Mouse (Mus musculus): ENCODE measurements around the gene Smg7.
A peak's percentile ranks its signal among the peaks of the same experiment; 100 is the strongest.

Smg7 gene

GRCm38 (mm10) chr1:152840343-152840742 lies 62.1 kb downstream of the Smg7 start:
- DNase-seq (ENCODE audit: low read depth, low spot score) = no peak

DNA sequence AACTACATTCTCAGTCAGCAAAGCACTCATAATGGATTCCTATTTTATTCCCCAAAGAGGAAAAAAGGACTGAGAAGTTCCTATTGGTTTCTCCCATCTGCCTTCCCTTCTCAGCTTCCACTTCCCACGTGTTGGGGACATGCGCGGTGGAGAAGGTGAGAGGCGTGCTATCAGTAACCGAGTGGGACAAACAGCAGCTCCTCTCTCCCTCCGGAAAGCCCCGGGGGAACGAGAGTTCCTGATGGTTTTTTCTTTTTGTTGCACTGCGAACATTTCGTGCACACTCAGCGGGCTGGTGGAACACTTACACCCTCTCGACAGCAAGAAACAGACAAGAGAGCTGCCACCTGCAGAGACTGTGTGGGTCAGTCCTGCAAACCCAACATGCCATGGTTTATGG lies 63.6 kb downstream of the Smg7 start:
- DNase-seq (ENCODE audit: low read depth, low spot score) = no peak

GRCm38 (mm10) chr1:152838026-152838702 lies 64.3 kb downstream of the Smg7 start:
- DNase-seq (ENCODE audit: low read depth, low spot score) = no peak

GRCm38 (mm10) chr1:152835061-152835460 lies 67.4 kb downstream of the Smg7 start:
- DNase-seq (ENCODE audit: low read depth, low spot score) = no peak

GRCm38 (mm10) chr1:152832316-152832715 lies 70.1 kb downstream of the Smg7 start:
- DNase-seq (ENCODE audit: low read depth, low spot score) = peak; percentile 67

DNA sequence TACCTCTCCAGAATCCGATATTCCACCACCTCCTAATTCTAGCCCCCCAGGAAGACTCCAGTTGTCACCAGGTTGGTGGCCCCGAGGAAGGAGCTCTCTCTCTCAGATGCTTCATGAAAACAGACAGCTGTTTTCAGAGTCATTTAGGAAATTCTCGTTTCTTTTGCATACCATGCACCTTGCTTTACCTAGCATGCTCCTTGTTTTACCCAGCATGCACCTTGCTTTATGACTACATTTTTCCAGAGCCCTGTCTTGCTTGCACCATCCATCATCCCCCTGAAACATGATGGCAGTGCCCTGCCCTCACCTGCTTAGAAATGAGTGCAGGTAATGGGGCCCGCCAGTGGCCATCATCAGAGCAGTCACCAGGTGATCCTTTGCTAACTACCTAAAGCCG lies 70.8 kb downstream of the Smg7 start:
- DNase-seq (ENCODE audit: low read depth, low spot score) = no peak

- peak; percentile 30 for DNase-seq (ENCODE audit: low read depth, low spot score)
Measured at GRCm38 (mm10) chr1:152831003-152831402, 71.4 kb downstream of the Smg7 start.

DNA sequence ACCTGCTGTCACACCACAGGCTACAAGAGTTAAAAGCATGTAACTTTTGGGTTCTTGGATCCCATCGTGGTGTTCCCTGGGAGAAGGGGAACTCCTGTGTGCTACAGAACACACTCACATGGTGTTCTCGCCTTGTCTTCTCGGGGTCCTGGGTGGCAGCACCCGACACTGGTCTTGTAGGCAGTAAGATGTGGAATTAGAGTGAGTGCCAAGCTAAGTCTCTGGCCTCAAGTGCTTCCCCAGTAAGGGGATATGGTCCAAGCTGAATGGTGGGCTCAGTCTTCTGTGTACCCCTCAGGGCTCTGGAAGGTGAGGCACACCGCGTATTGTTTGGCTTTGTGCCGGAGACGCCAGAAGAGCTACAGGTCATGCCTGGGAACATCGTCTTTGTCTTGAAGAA lies 72.4 kb downstream of the Smg7 start:
- DNase-seq (ENCODE audit: low read depth, low spot score) = no peak

- DNase-seq (ENCODE audit: low read depth, low spot score) = no peak
Measured at GRCm38 (mm10) chr1:152828637-152829355, 73.7 kb downstream of the Smg7 start.

DNA sequence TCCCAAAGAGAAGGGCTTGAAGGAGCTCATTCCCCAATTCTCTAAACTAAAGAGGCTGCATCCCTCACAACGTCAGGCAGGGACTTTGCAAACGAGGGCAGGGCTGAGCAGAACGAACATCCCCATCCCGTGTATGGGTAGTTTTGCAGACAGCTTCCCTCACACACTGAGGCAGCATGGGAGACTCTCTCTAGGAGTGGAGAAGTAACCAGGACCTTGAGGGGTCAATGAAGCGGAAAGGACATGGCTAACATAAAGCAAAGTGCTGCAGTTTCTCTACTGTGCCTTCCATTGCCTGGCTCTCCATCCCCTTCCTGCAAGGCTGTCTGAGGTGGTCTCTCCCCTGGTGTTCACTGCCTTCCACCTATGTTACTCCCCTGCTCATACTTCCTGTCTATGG lies 74.3 kb downstream of the Smg7 start:
- no peak for DNase-seq (ENCODE audit: low read depth, low spot score)

DNA sequence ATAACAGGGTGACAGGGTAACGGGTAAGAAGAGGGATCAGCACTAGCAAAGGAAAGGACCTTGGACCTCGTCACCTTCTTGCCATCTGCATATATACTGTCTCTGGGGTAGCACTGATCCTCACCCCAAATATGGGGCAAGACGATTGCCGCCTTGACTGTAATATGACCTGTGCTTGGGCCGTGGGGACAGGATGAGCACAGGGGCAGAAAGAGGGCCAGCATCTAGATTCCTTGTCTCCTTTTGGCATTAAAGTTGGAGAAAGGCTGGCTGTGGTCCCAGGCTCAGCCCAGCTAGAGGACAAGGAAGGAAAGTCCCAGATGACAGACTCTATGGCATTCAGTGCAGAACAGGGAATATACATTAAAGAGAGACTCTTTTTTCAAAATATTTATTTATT lies 76.0 kb downstream of the Smg7 start:
- no peak for DNase-seq (ENCODE audit: low read depth, low spot score)

DNA sequence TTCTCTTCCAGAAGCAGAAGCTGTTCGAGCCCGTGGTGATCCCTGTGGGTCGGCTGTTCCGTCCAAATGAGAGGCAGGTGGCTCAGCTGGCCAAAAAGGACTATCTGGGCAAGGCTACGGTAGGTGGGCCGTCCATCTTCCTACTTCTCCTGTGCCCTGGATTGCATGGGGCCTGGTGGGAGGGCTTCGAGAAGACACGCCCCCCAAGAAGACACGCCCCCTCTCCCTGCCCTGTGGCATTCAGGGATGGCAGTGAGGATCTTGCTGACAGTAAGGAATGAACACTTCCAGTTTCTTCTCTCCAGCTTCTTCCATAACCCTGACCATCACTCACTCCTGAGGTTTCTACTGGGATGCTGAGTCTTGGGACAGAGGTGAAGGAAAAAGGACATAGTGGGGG lies 78.2 kb downstream of the Smg7 start:
- peak; percentile 55 for DNase-seq (ENCODE audit: low read depth, low spot score)

DNA sequence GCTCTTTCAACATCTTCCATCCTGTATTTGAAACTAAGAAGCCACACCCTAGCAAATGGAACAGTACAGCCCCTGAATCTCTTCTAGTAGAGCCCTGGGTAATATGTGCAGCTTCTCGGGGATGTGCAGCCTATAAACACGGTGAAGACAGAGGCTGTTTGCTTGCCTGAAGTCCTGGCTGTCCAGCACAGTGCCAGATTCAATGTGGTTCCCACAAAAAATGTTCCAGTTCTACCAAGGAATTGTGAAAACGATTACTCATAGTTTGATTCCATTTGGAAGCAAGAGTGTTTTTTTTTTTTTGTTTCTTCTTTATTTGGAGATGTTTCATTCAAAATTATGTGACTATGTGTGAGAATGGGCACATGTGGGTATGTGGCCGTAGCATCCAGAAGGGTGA lies 80.7 kb downstream of the Smg7 start:
- no peak for DNase-seq (ENCODE audit: low read depth, low spot score)

GRCm38 (mm10) chr1:152820911-152821695 lies 81.3 kb downstream of the Smg7 start:
- no peak for DNase-seq (ENCODE audit: low read depth, low spot score)

DNA sequence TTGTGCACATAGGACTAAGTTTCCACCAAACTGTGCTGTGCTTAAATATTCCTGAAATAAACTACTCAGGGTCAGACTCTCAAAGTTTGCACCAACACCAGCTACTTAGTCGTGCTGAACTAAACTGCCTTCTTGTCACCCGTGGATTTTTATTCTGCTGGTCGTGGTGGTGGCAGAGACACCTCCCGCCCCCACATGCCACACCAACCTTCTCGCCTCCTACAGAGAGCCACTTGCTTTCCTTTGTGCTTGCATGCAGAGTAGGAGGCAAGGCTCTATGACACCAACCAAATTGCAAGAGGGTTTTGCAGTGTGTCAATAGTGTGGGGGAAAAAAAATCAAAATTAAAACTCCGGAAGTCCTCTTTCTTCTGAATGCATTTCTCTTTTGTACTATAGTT lies 82.9 kb downstream of the Smg7 start:
- DNase-seq (ENCODE audit: low read depth, low spot score) = no peak

- no peak for DNase-seq (ENCODE audit: low read depth, low spot score)
Measured at GRCm38 (mm10) chr1:152817794-152818193, 84.7 kb downstream of the Smg7 start.

- DNase-seq (ENCODE audit: low read depth, low spot score) = peak; percentile 49
Measured at GRCm38 (mm10) chr1:152817027-152817769, 85.2 kb downstream of the Smg7 start.

DNA sequence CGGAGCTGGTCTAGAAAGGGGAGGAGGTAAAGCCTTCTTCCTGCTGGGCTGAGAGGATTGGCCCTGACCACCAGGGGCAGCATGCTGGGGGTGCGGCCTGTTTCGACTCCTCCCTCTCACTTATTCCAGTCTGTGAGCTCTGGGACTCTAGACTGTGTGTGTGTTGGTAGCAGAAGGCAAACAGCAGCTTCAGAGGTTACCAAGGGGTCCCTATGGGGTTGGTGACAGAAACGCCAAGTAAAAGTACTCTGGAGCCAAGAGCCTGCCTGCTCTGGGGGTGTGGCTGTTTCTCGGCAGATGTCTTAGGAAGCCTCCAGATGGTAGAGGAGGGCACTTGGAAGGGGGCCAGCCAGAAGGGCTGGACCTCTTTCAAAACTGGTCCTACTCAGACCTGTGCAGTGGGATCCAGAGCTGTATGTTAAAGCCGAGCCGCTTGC lies 87.2 kb downstream of the Smg7 start:
- peak; percentile 91 for DNase-seq (ENCODE audit: low read depth, low spot score)

- DNase-seq (ENCODE audit: low read depth, low spot score) = no peak
Measured at GRCm38 (mm10) chr1:152810533-152811439, 91.7 kb downstream of the Smg7 start.

- DNase-seq (ENCODE audit: low read depth, low spot score) = peak; percentile 63
Measured at GRCm38 (mm10) chr1:152809541-152810252, 92.7 kb downstream of the Smg7 start.
